Mouse (Mus musculus) ovary, postnatal 10 days (tissue): ENCODE data around the gene Alkbh7.

Experiments
- DNase-seq: peaks from one replicate; pipeline ENCODE4 v3.0.0; 2022; ENCODE audit warnings: low spot score

Gene Alkbh7

GRCm38 (mm10) chr17:56997029-56997667 lies at the start of gene Alkbh7:
TSS of gene Alkbh7 (plus strand) at chr17:56997339.
- peak; percentile 67 for DNase-seq

DNA sequence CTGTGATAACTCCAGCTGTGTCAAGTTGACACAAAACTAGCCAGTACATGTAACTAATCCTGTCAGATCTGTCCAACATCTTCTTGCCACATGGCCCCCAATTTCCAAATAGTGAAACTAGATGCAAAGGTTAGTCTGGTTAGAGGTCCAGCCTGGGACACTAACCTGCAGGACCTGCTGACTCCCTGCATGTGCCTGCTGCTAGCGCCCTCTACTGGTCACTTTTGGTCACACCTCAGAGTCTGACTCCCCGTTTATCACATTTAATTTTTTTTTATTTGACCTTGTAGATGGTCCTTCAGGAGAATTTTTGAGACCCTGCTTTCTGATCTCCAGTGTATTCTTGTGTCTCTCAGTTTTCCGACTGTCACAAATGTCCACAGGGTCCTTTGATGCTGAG lies 46.2 kb upstream of the Alkbh7 start:
- no peak for DNase-seq

DNA sequence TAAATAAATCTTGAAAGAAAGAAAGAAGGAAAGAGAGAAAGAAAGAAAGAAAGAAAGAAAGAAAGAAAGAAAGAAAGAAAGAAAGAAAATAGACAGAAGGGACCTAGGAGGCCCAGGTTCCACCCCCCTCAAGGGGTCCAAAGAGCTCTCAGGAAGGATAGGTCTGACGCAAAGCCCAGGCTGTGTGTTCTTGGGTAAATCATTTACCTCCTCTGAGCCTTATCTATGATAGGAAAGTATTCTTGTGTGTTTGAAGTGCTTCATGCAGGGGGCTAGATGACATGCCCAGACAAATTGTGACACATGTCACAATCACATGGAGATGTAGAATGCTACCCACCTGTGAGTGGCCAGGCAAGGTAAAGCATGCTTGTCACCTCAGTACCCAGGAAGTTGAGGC lies 44.5 kb upstream of the Alkbh7 start:
- DNase-seq, result no peak

DNA sequence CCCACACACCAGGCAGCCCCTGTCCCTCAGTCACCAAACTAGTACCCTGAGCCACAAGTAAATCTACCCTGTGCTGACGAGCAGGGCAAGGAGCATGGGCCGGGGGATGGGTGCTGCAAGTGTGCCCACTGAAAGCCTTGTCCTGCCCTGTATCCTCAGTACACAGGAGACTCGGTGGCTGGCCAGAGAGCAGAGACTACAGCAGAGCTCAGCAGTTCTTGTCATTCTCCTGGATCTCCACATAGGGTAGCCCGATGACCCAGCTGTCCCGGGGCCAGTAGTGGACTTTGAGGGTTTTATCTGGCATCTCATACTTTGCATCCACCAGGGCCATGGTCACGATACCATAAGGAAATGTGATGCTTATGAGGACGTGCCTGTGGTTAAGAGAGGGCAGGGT lies 42.3 kb upstream of the Alkbh7 start:
- no peak for DNase-seq

DNA sequence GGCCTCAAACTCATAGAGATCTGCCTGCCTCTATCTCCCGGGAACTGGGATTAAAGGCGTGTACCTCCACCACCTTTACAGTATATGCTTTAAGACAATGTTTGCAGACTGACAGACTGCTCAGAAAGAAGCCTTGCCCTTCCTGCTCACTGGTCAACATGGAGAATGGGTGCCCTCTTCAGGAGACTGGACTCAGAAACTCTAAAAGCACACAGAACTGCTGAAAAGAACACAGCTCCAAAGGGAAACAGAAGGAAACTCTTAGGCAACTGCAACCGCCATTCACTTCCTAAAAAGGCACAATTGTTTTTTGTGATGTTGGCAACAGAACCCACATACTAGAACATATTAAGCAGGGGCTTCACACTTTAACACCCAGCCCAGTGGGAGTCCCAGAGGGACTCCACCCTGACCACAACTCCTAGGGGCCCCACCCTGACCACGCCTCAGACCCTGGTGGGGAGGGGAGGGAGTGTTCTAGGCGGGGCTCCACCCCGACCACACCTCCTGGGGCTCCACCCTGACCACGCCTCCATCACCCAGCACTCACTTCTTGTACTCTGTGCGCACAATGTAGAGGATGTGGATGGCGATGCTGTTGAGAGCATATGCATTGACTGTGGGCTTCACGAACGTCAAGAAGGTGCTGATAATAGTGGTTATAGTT lies 39.2 kb upstream of the Alkbh7 start:
- no peak for DNase-seq

- no peak for DNase-seq
Measured at GRCm38 (mm10) chr17:56958667-56959066, 38.5 kb upstream of the Alkbh7 start.

DNA sequence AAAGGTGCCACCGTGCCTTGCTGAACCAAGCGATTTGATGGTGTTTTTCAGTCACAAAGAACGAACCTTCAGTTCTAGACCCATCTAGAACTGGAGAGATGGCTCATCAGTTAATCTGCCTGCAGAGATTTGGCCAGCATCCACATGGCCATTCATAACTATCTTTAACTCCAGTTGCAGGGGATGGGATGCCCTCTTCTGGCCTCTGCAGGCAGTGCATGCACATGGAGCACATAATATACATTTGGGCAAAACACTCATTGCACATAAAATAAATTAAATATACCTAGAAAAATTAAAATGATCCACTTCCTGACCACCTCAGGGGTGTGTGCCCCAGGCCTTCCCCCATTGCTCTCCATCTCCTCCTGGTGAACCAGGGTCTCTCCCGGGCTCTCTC lies 35.3 kb upstream of the Alkbh7 start:
- DNase-seq, result no peak

DNA sequence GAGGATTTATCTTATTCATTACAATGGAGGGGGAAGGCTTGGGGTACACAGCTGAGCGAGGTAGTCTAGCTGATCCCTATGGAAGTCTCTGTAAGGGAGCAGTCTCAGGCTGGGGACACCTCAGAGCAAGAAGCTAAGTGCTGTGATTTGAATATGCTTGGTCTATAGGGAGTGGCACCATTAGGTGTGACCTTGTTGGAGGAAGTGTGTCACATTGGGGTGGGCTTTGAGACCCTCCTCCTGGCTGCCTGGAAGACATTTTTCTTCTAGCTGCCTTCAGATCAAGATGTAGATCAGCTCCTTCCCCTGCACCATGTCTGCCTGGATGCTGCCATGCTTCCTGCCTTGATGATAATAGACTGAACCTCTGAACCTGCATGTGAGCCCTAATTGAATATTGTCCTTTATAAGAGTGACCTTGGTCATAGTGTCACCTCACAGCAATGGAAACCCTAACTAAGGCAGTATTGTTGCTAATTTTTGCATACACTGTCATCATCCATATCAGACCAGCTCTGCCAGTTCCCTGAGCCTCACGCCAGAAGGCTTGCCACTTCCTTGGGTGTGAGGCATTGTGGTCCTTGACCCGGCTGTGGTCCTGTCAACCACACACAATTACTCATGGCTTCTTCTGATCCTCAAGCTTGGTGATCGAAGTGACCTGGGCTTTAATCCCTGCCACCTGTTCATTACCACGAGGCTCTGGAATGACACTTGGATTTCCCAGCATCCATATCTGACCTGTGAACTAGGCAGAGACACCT lies 34.3 kb upstream of the Alkbh7 start:
- DNase-seq, result no peak

- no peak for DNase-seq
Measured at GRCm38 (mm10) chr17:56963646-56964045, 33.5 kb upstream of the Alkbh7 start.

- no peak for DNase-seq
Measured at GRCm38 (mm10) chr17:56969321-56969720, 27.8 kb upstream of the Alkbh7 start.

- DNase-seq, result no peak
Measured at GRCm38 (mm10) chr17:56970081-56970480, 27.1 kb upstream of the Alkbh7 start.

DNA sequence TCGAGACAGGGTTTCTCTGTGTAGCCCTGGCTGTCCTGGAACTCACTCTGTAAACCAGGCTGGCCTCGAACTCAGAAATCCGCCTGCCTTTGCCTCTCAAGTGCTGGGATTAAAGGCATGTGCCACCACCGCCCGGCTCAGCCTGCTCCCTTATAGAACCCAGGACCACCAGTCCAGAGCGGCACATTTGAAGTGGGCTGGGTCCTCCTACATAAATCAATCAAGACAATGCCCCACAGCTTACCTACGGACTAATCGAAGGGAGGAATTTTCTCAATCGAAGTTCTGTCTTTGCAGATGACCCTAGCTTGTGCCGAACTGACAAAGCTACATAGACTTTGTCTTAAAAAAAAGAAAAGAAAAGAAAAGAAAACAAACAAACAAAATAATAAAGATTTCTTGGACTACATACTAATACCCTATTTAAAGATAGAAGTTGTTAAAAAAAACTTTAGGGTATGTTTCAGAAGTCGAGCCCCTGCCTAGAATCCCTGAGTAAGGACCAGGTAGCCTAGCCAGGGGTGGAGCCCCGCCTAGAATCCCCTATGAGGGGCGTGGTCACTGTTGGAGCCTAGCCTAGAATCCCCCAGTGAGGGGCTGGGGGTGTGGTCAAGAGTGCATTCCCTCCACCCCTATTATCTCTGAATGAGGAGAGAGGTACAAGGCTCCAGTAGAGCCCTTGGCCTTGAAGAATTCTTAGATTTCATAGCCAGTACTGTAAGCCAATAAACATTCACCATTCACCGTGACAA lies 23.0 kb upstream of the Alkbh7 start:
- no peak for DNase-seq

- DNase-seq, result no peak
Measured at GRCm38 (mm10) chr17:56974708-56975240, 22.4 kb upstream of the Alkbh7 start.

GRCm38 (mm10) chr17:56975391-56975790 lies 21.7 kb upstream of the Alkbh7 start:
- DNase-seq, result no peak

GRCm38 (mm10) chr17:56976531-56977390 lies 20.4 kb upstream of the Alkbh7 start:
- DNase-seq, result no peak

- DNase-seq, result no peak
Measured at GRCm38 (mm10) chr17:56979524-56979923, 17.6 kb upstream of the Alkbh7 start.

DNA sequence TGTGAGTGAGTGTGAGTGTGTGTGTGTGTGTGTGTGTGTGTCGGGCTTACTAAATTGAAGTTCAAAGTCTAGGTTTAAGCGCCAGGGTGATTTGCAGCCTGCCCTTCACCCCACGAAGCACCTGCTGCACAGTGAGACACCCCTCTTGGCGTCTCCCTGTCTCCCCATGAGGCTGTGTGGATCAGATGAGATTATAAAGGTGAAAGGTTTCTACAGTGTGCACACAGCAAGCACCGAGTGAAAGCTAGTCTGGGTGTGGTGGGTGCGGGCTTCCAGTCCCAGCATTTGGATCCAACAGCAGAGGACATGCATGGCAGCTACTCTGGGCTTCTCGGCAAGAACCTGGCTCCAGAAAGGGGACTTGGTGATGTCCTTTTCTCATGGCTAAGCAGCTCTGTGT lies 16.1 kb upstream of the Alkbh7 start:
- no peak for DNase-seq

- DNase-seq, result no peak
Measured at GRCm38 (mm10) chr17:56982013-56982412, 15.1 kb upstream of the Alkbh7 start, which contains the start of gene Acer1. TSS of gene Acer1 (minus strand) at chr17:56982126.

GRCm38 (mm10) chr17:56984886-56985285 lies 12.3 kb upstream of the Alkbh7 start:
- DNase-seq, result no peak

DNA sequence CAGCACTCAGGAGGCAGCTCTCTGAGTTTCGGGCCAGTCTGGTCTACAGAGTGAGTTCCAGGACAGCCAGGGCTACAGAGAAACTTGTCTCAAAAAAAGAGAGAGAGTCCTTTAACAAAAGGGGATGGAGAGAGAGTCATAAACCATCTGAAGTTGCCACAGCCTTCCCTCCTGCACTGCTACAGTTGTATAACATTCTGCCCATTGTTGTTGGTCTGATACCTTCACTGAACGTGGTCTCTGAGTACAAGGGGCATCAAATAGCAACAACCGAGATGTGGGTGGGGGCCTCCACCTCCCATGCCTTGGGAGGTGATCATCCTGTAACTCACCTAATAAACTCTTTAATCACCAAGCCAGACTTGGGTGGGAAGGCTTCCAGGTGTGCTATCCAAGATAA lies 11.5 kb upstream of the Alkbh7 start:
- DNase-seq, result no peak

GRCm38 (mm10) chr17:56986105-56986805 lies 10.9 kb upstream of the Alkbh7 start:
- no peak for DNase-seq
